Mouse (Mus musculus) embryonic fibroblast, embryonic 13.5 days (primary cell): Measurements from ENCODE around the gene Rbm48.

Experiments
- CTCF ChIP-seq: IDR thresholded peaks from 2 replicates; pipeline ENCODE4 v1.5.1; 2011; ENCODE audit warnings: mild to moderate bottlenecking, control low read depth, low read length, moderate library complexity, borderline replicate concordance; ENCODE audit not compliant: insufficient read depth
- POLR2A ChIP-seq: IDR thresholded peaks from 2 replicates; pipeline ENCODE4 v1.6.1; 2011; ENCODE audit warnings: low read depth, mild to moderate bottlenecking, control low read depth, low read length, moderate library complexity

GRCm38 (mm10) chr5:3596399-3596766 is at the start of gene Rbm48:
- TF ChIP-seq CTCF (peak; percentile 86), POLR2A (0 out of 2 replicates have a peak, but pooled peaks have one; percentile 39)
